Mouse (Mus musculus) forebrain, embryonic 13.5 days (tissue): ENCODE data around the gene Unkl. TPM values are rescaled to one million over a fixed set of nuclear protein-coding genes. Genes with fewer than 3 reads are reported as not detected.

Experiments
- ATAC-seq: fragments of 200-750 bp; cut with Nextera tagmentation; 2 replicates; pipeline ENCODE4 v1.8.0; 2017
- H3K27ac ChIP-seq: fragments of 300-500 bp; sonication (generic); 2 replicates; pipeline ENCODE4 v1.5.1; 2015; ENCODE audit warnings: inconsistent platforms, mild to moderate bottlenecking, moderate library complexity
- H3K27me3 ChIP-seq: fragments of 300-500 bp; sonication (generic); 2 replicates; pipeline ENCODE4 v1.6.1; 2015; ENCODE audit warnings: mild to moderate bottlenecking, inconsistent platforms
- H3K36me3 ChIP-seq: fragments of 300-500 bp; sonication (generic); 2 replicates; pipeline ENCODE4 v1.6.1; 2015; ENCODE audit warnings: mild to moderate bottlenecking, inconsistent platforms; ENCODE audit not compliant: poor library complexity, severe bottlenecking
- H3K4me1 ChIP-seq: fragments of 300-500 bp; sonication (generic); 2 replicates; pipeline ENCODE4 v1.6.1; 2015; ENCODE audit warnings: inconsistent platforms
- H3K4me2 ChIP-seq: fragments of 300-500 bp; sonication (generic); 2 replicates; pipeline ENCODE4 v1.6.1; 2015; ENCODE audit warnings: inconsistent platforms, mild to moderate bottlenecking, moderate library complexity
- H3K4me3 ChIP-seq: fragments of 300-500 bp; sonication (generic); 2 replicates; pipeline ENCODE4 v1.5.1; 2015; ENCODE audit warnings: mild to moderate bottlenecking, inconsistent platforms
- H3K9ac ChIP-seq: fragments of 300-500 bp; sonication (generic); 2 replicates; pipeline ENCODE4 v1.6.1; 2015; ENCODE audit warnings: mild to moderate bottlenecking, inconsistent platforms
- H3K9me3 ChIP-seq: fragments of 300-500 bp; sonication (generic); replicated peaks from 2 replicates; pipeline ENCODE4 v1.6.1; 2016; ENCODE audit warnings: inconsistent platforms
- WGBS: fragments of 180-500 bp; shearing (Covaris S2); methylation state at CpG from one replicate; pipeline ENCODE4 v1.1.7; 2015; 5-methylcytosine and 5-hydroxymethylcytosine counted together
- polyA plus RNA-seq: library from polyadenylated mRNA; unstranded; fragments of >200 nt; fragmentation: Nextera tagmentation; extraction: Ambion mirVana; gene quantifications from 2 replicates; pipeline ENCODE4 v1.2.1, GENCODE M21; 2015

Gene Unkl
- polyA plus RNA-seq, 1 experiment from 2014 or later: 7.9 TPM

DNA sequence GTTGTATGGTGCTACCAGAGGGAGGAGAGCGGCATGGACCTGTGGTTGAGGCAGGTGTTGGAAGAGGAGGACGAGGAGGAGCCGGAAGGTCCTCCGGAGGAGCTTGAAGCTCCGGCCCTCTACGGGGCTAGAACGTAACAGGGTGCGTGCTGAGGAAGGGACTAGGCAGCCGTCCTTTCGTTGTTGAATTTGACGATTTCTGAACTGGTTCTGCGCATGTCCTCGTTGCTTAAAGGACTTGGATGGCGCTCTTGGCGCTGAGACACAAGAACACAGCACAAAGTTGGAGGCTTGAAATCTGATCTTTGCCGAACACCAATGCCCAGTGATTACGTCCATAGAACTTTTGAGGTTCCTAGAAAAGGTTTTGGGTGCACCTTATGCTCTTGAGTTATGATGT is 3.2 kb upstream of the Unkl start:
- 10% methylated on average over 17 of the region's 17 CpGs for WGBS
- H3K4me2 ChIP-seq: peak overlapping the region; percentile 100
- H3K9me3 ChIP-seq: no peaks in the 10 kb centered on the region
- no peak; the same call in 1 of the 2 replicates for ATAC-seq
- peak overlapping the region; percentile 91 for H3K9ac ChIP-seq
- H3K27me3 ChIP-seq: peaks cover 10% of the 10 kb centered on the region
- peak overlapping the region; percentile 90 for H3K4me3 ChIP-seq
- no peaks in the 10 kb centered on the region for H3K36me3 ChIP-seq
- H3K27ac ChIP-seq: no peak overlapping the region
- peaks cover 38% of the 10 kb centered on the region for H3K4me1 ChIP-seq

DNA sequence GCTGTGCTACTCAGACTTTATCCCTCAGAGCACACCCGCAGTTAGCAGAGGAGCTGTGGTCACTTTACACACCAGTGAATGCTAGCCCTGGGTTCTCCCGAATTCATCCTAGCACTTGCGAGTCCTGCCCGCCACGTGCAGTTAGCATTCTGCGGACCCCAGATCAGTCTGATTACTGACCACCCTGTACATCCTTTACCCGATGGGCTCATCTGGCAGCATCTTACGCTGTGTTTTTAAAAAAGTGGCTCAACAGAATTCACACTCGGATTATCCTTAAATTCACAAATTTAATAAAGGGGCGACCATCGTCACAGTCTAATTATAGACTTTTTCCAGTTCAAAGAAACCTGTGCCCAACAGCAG is 430 bp upstream of the Unkl start:
- Histone ChIP-seq H3K9ac (peak overlapping the region; percentile 91), H3K27ac (no peak overlapping the region), H3K4me1 (peaks cover 41% of the 10 kb centered on the region), H3K4me3 (peak overlapping the region; percentile 99), H3K36me3 (peaks cover 11% of the 10 kb centered on the region; the same call in 1 of the 2 replicates), H3K4me2 (peak overlapping the region; percentile 95), H3K27me3 (no peaks in the 10 kb centered on the region), H3K9me3 (no peaks in the 10 kb centered on the region)
- WGBS: 6% methylated on average over 11 of the region's 11 CpGs
- ATAC-seq: no peak; the same call in 1 of the 2 replicates

DNA sequence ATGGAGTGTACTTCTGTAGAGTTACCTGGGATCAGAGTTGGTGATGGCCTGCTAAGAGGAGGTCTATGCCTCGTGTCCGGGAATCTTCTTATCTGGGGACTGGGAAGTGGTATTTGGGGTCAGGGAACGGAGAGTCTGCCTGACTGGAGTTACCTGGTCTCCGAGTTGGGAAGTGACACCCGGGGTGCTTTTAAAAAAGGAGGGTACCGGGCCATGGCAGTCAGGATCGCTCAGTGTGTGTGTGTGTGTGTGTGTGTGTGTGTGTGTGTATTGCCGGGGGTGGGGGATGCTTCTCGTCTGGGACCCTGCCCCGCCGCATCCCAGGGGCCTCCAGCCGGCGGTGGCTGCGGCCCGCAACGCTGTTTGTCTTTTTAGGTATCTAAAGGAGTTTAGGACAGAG is 894 bp downstream of the Unkl start:
- peaks cover 32% of the 10 kb centered on the region for H3K4me1 ChIP-seq
- no peak overlapping the region for H3K27ac ChIP-seq
- no peaks in the 10 kb centered on the region for H3K27me3 ChIP-seq
- H3K36me3 ChIP-seq: peaks cover 19% of the 10 kb centered on the region
- no peak; the same call in 1 of the 2 replicates for ATAC-seq
- H3K4me3 ChIP-seq: peak overlapping the region; percentile 99
- H3K4me2 ChIP-seq: peak overlapping the region; percentile 95
- peak overlapping the region; percentile 91 for H3K9ac ChIP-seq
- 1% methylated on average over 16 of the region's 16 CpGs for WGBS
- no peaks in the 10 kb centered on the region for H3K9me3 ChIP-seq

DNA sequence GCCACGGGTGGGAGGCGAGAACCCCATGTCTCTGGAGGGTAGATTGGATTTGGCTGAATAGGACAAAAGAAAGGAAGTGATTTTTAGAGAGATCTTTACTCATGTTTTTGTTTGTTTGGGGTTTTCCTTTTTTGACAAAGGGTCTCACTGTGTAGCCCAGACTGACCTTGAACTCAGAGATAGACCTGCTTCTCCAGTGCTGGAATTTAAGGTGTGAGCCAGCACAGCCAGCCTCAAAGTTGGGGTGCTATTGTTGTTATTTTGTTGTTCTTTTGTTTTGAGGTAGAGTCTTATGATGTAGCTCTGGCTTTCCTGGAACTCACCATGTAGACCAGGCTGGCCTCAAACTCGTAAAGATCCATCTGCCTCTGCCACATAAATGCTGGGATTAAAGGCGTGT is 14.2 kb downstream of the Unkl start:
- Histone ChIP-seq H3K27me3 (no peaks in the 10 kb centered on the region), H3K4me3 (no peak overlapping the region), H3K36me3 (peaks cover 78% of the 10 kb centered on the region), H3K4me1 (no peaks in the 10 kb centered on the region), H3K9me3 (no peaks in the 10 kb centered on the region), H3K4me2 (no peak overlapping the region), H3K9ac (no peak overlapping the region), H3K27ac (no peak overlapping the region)
- WGBS: 91% methylated on average over 4 of the region's 4 CpGs
- ATAC-seq: no peak

DNA sequence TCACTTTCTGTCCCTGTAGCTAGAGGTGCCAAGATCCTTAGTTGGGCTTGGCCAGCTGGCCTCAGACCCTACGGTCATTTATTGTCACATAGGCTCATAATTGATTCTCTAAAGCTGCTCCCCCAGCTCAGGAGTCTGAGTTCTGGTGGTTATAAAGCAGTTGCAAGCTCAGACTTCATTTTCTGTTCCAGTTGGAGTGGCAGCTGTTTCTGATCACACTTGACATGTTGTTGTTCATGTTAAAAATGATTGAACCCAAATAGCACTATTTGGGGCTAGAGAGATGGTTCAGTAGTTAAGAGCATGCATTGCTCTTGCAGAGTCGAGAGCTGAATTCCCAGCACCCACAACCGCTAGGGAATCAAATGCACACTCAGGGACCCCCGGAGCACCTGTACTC is 21.8 kb downstream of the Unkl start:
- Histone ChIP-seq H3K9ac (no peak overlapping the region), H3K4me3 (no peak overlapping the region), H3K9me3 (no peaks in the 10 kb centered on the region), H3K27me3 (no peaks in the 10 kb centered on the region), H3K36me3 (peaks cover 92% of the 10 kb centered on the region), H3K4me2 (no peak overlapping the region), H3K4me1 (no peaks in the 10 kb centered on the region), H3K27ac (no peak overlapping the region)
- WGBS: 96% methylated on average over 4 of the region's 4 CpGs
- ATAC-seq: no peak

DNA sequence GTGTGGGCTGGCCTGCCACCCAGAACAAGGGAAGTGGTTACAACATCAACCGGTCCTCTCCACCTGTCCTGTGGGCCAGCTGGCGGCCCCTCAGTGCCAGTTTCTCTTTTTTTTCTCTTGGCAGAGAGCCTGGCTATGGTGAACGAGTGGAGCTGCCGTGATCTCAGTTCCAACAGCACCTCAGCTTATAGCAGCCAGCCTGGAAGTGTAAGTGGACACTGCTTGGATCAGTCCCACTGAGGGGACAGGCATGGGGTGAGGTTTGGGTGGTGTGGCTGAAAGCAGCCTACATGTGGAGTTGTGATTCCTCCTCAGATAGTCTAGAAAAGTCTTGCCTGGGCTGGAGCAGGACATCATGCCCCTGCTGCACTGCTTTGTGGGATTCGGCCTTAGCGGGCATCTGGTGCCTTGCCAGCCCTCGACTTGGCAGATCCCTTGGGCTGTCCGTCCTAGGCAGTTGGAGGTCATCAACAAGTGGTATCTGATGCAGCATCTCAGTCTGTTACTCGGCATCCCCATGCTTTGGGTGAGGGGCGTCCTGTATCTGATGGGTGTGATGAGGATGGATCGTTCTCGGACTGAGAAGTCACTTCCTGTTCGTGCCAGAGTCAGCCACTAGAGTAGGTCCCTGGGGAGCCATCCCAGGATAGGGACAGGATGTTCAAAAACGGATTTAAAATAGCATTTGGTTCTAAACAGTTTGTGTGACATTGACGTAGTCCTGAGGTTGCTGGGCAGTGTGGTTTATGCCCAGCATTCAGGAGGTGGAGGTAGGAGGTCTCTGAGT is 22.7 kb downstream of the Unkl start:
- no peak overlapping the region for H3K4me2 ChIP-seq
- no peak overlapping the region for H3K27ac ChIP-seq
- 86% methylated on average over 15 of the region's 15 CpGs for WGBS
- H3K27me3 ChIP-seq: no peaks in the 10 kb centered on the region
- no peak overlapping the region for H3K4me3 ChIP-seq
- H3K4me1 ChIP-seq: no peaks in the 10 kb centered on the region
- H3K9me3 ChIP-seq: no peaks in the 10 kb centered on the region
- H3K9ac ChIP-seq: no peak overlapping the region
- H3K36me3 ChIP-seq: peaks cover 91% of the 10 kb centered on the region
- no peak for ATAC-seq

DNA sequence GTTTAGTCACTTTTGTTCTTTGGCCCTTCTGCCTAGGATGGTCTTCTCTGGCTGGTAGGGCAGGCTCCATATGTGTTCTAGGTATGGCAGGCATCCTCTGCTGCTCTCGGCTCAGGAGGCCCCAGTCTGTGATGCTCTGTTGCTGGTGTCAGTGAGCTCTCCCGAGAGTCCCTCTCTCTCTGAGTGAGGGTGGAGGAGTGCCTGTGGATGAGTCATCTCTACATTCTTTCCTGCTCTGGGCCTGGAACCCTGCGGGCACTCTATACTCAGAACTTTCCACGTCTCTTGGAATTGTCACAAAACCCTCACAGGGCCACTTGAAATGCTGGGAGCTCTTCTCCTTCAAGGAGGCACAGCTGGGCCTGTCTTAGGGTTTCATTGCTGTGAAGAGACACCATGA is 23.5 kb downstream of the Unkl start:
- WGBS: 89% methylated on average over 4 of the region's 4 CpGs
- ATAC-seq: no peak

DNA sequence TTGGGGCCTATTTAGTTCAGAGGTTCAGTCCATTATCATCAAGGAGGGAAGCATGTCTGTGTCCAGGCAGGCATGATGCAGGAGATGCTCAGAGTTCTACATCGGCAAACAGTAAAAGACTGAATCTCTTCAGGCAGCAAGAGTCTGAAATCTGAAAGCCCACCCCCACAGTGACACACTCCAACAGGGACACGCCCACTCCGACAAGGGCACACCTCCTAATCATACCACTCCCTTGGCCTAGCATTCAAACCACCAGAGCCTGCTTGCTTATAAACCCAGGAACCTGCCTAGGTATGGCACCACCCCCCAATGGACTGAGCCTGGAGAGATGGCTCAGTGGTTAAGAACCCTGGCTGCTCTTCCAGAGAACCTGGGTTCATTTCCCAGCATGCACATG is 27.2 kb downstream of the Unkl start:
- Histone ChIP-seq H3K4me2 (no peak overlapping the region), H3K9ac (no peak overlapping the region), H3K36me3 (peaks cover 71% of the 10 kb centered on the region), H3K4me1 (no peaks in the 10 kb centered on the region), H3K4me3 (no peak overlapping the region), H3K9me3 (no peaks in the 10 kb centered on the region), H3K27ac (no peak overlapping the region), H3K27me3 (no peaks in the 10 kb centered on the region)
- WGBS: 82% methylated on average over 3 of the region's 3 CpGs
- ATAC-seq: no peak

More for the DNA sequence above, 23.5 kb downstream of the Unkl start:
- no peaks in the 10 kb centered on the region for H3K9me3 ChIP-seq
- no peak overlapping the region for H3K9ac ChIP-seq
- peaks cover 88% of the 10 kb centered on the region for H3K36me3 ChIP-seq
- H3K4me1 ChIP-seq: no peaks in the 10 kb centered on the region
- no peak overlapping the region for H3K4me2 ChIP-seq
- no peak overlapping the region for H3K27ac ChIP-seq
- H3K4me3 ChIP-seq: no peak overlapping the region
- no peaks in the 10 kb centered on the region for H3K27me3 ChIP-seq

DNA sequence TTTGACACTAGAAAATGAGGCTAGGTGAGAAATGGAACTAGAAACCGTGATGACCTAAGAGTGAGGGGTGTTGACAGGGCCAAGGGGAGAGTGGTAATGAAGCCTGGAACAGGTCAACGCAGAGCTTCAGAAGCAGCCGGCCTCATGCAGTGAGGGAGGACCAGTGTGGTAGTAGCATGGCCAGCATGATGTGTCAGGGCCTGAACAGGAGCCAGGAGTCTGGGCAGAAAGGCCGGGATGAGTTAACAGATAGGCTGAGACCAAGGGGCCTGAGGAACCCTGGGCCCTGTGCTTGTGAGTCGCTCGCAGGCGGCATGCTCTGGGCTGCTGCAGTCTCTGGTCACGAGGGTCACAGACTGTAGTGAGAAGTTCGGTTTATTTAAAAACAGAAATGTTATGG is 30.8 kb downstream of the Unkl start:
- Histone ChIP-seq H3K4me1 (peaks cover 14% of the 10 kb centered on the region), H3K36me3 (peaks cover 40% of the 10 kb centered on the region), H3K9ac (no peak overlapping the region), H3K4me2 (no peak overlapping the region), H3K27ac (no peak overlapping the region), H3K4me3 (no peak overlapping the region), H3K9me3 (no peaks in the 10 kb centered on the region), H3K27me3 (no peaks in the 10 kb centered on the region)
- no peak for ATAC-seq
- WGBS: 92% methylated on average over 9 of the region's 9 CpGs

DNA sequence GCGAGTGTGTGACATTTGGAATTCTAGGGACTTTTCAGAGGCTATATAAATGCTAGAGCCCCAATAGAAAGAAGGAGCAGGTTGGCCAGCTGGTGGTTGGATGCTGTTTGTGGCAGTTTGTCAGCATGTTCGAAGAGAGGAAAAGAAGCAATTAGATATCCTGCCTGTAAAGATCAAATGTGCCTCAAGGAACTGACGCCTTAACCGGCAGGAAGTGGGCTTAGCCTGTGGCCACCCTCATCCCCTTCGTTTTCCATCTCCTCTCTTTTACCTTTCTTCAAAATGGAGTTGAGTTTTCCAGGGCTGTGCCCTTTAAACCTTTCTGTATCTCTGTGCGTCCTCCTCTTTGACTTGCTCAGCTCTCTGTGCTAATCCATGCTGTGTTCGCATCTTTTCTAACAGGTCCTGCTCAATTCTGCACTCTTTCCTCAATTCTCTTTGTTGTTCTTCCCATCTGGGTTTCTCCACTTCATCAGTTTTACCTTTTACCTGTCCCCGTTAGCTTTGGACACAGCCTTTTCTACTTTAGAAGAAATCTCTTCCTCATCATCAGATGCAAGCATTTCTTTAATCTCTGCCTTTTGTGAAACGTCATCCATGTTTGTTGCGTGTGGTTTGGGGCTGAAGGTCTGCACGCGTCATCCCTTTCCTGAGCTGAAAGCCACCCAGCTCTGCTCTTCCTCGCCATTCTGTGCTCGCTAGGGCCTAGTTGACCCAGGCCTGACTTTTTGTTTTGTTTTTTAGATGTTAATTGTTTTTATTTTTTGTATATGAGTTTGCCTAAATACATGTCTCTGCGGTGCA is 31.5 kb downstream of the Unkl start:
- Histone ChIP-seq H3K27me3 (no peaks in the 10 kb centered on the region), H3K9me3 (no peaks in the 10 kb centered on the region), H3K4me2 (no peak overlapping the region), H3K9ac (no peak overlapping the region), H3K4me3 (no peak overlapping the region), H3K36me3 (peaks cover 33% of the 10 kb centered on the region), H3K4me1 (peaks cover 14% of the 10 kb centered on the region), H3K27ac (no peak overlapping the region)
- no peak for ATAC-seq
- 95% methylated on average over 15 of the region's 15 CpGs for WGBS

DNA sequence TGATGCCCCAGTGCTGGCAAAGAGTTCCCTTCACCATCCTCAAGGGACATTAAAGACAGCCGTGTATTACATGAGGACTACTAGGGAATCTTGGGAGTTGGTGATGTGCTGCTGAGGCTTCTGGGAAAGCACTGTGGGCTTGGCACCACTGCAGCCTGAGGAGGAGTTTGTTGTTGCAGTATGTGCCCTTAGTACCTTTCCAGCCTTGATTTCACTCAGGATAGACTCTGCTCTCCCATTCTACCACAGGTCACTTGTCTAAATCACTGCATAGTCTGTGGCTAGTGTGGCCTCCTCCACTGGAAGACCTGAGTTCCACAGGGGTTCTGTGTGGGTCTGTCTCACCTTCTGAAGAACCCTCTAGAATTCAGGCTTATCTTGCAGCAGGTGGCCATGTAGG is 32.5 kb downstream of the Unkl start:
- no peak overlapping the region for H3K9ac ChIP-seq
- no peak for ATAC-seq
- no peaks in the 10 kb centered on the region for H3K9me3 ChIP-seq
- no peak overlapping the region for H3K4me2 ChIP-seq
- H3K27ac ChIP-seq: no peak overlapping the region
- H3K4me1 ChIP-seq: peaks cover 14% of the 10 kb centered on the region
- WGBS: 74% methylated on average over 1 of the region's 1 CpGs
- peaks cover 27% of the 10 kb centered on the region for H3K36me3 ChIP-seq
- H3K27me3 ChIP-seq: no peaks in the 10 kb centered on the region
- no peak overlapping the region for H3K4me3 ChIP-seq

DNA sequence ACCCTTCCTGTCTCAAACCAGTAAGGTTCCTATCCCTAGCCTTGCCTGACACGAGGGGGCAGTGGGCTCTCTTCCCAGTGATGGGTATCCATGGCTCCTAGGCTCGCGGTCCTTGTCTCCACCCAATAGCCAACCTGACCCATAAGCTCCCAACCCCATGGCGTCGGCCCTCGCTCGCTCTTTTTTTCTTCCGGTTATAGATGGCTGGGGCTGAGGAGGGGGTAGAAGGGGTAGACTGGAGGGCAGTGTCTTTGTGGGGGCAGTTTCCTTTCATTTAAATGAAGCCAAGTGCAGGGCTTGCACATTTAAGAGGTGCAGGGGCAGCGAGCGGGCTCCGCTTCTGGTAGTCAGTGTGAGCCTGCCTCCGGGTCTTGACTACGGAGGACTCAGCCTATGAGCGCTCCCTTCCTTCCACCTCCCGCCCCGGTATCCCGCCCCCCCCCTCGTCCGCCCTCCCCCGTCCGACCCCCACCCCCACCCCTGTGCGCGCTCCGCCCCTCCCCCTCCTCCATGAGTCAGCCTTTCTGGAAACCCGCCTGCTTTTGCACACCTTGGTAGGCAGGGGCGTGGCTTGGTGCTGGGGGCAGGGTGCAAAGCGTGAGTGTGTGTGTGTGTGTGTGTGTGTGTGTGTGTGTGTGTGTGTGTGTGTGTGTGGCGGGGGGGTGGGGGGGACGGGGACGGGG is 33.8 kb downstream of the Unkl start:
- H3K4me3 ChIP-seq: peak overlapping the region; percentile 39
- H3K4me2 ChIP-seq: peak overlapping the region; percentile 66
- H3K27me3 ChIP-seq: no peaks in the 10 kb centered on the region
- peaks cover 14% of the 10 kb centered on the region for H3K4me1 ChIP-seq
- no peaks in the 10 kb centered on the region for H3K9me3 ChIP-seq
- 2% methylated on average over 20 of the region's 30 CpGs for WGBS
- peaks cover 21% of the 10 kb centered on the region for H3K36me3 ChIP-seq
- H3K27ac ChIP-seq: no peak overlapping the region
- peak overlapping the region; percentile 66 for H3K9ac ChIP-seq
- peak; percentile 80 for ATAC-seq
